Mouse (Mus musculus): ENCODE measurements around the gene Nle1. TPM values are rescaled to one million over a fixed set of nuclear protein-coding genes. Genes with fewer than 3 reads are reported as not detected.

Nle1 gene
- total RNA-seq, 2 experiments from 2014 or later: 2.6 to 4.7 TPM

Other genes with a start within 250 kb of the Nle1 start
- 0.11 TPM in 1 of 2 replicates, not detected in the other for gene Cct6b, start 144.1 kb downstream of the Nle1 start, total RNA-seq (2015)
- not detected in 2 replicates for gene Cct6b, start 144.1 kb downstream of the Nle1 start, total RNA-seq (2017)
- gene Zfp830, start 144.1 kb downstream of the Nle1 start, total RNA-seq (2015): 13.9 and 15.6 TPM in 2 replicates
- gene Zfp830, start 144.1 kb downstream of the Nle1 start, total RNA-seq (2017): 39.9 and 46.3 TPM in 2 replicates
- gene Lig3, start 127.3 kb downstream of the Nle1 start, total RNA-seq (2015): 14.0 and 15.7 TPM in 2 replicates
- 17.7 and 20.3 TPM in 2 replicates for gene Lig3, start 127.3 kb downstream of the Nle1 start, total RNA-seq (2017)
- 20.5 and 26.7 TPM in 2 replicates for gene Rffl, start 37.2 kb downstream of the Nle1 start, total RNA-seq (2015)
- 20.1 and 25.4 TPM in 2 replicates for gene Rffl, start 37.2 kb downstream of the Nle1 start, total RNA-seq (2017)
- 7.1 and 7.9 TPM in 2 replicates for gene Rad51d, start 17.8 kb downstream of the Nle1 start, total RNA-seq (2015)
- 8.8 and 10.3 TPM in 2 replicates for gene Rad51d, start 17.8 kb downstream of the Nle1 start, total RNA-seq (2017)
- gene Fndc8, start 16.3 kb downstream of the Nle1 start, total RNA-seq (2015): not detected in 2 replicates
- gene Fndc8, start 16.3 kb downstream of the Nle1 start, total RNA-seq (2017): not detected in 2 replicates
- not detected in 2 replicates for gene Unc45b, start 2.1 kb upstream of the Nle1 start, total RNA-seq (2015)
- gene Unc45b, start 2.1 kb upstream of the Nle1 start, total RNA-seq (2017): not detected in 2 replicates
- gene Slfn5, start 42.9 kb upstream of the Nle1 start, total RNA-seq (2015): 60.7 and 62.4 TPM in 2 replicates
- gene Slfn5, start 42.9 kb upstream of the Nle1 start, total RNA-seq (2017): 112 and 116 TPM in 2 replicates
- 39.4 and 40.0 TPM in 2 replicates for gene Slfn9, start 83.4 kb upstream of the Nle1 start, total RNA-seq (2015)
- 39.5 and 40.9 TPM in 2 replicates for gene Slfn9, start 83.4 kb upstream of the Nle1 start, total RNA-seq (2017)
- gene Slfn8, start 112.4 kb upstream of the Nle1 start, total RNA-seq (2015): 59.7 and 60.5 TPM in 2 replicates
- gene Slfn8, start 112.4 kb upstream of the Nle1 start, total RNA-seq (2017): 68.3 and 68.6 TPM in 2 replicates
- 344 and 362 TPM in 2 replicates for gene Slfn2, start 156.7 kb upstream of the Nle1 start, total RNA-seq (2015)
- 890 and 968 TPM in 2 replicates for gene Slfn2, start 156.7 kb upstream of the Nle1 start, total RNA-seq (2017)
- gene Slfn1, start 208.4 kb upstream of the Nle1 start, total RNA-seq (2015): 140 and 155 TPM in 2 replicates
- gene Slfn1, start 208.4 kb upstream of the Nle1 start, total RNA-seq (2017): 239 TPM in 2 replicates